Mouse (Mus musculus): ENCODE results near the gene Sdhaf4. TPM values are rescaled to one million over a fixed set of nuclear protein-coding genes. Genes with fewer than 3 reads are reported as not detected.

Sdhaf4 gene
- polyA plus RNA-seq, 1 experiment from 2014 or later, result 94.4 TPM

Other genes starting within 250 kb of the Sdhaf4 start
- gene B3gat2, start 243.9 kb downstream of the Sdhaf4 start, polyA plus RNA-seq (2014; fragmentation: Nextera tagmentation; extraction: Ambion mirVana), result 0.64 and 0.84 TPM in 2 replicates
- 51.8 and 55.4 TPM in 2 replicates for gene Smap1, start 83.3 kb downstream of the Sdhaf4 start, polyA plus RNA-seq (2014; fragmentation: Nextera tagmentation; extraction: Ambion mirVana)
- 25.5 and 27.8 TPM in 2 replicates for gene Fam135a, start 94.7 kb upstream of the Sdhaf4 start, polyA plus RNA-seq (2014; fragmentation: Nextera tagmentation; extraction: Ambion mirVana)
- gene Col9a1, start 172.0 kb upstream of the Sdhaf4 start, polyA plus RNA-seq (2014; fragmentation: Nextera tagmentation; extraction: Ambion mirVana), result 81.9 and 118 TPM in 2 replicates